Mouse (Mus musculus) embryonic facial prominence, embryonic 12.5 days (tissue): ENCODE measurements at regions not wholly inside any gene's neighbourhood (a gene's known extent, or its start where the extent isn't known, plus 50 kb on each side); places are given as distances from the start of the nearest gene placed in this dataset.

ENCODE experiments used
- ATAC-seq: fragments of 200-750 bp; cut with Nextera tagmentation; 2 replicates; pipeline ENCODE4 v1.8.0; 2017; ENCODE audit not compliant: insufficient number of reproducible peaks, insufficient read depth, low FRiP score, low TSS enrichment
- H3K27ac ChIP-seq: fragments of 300-500 bp; sonication (generic); 2 replicates; pipeline ENCODE4 v1.5.1; 2016; ENCODE audit warnings: mild to moderate bottlenecking
- H3K27me3 ChIP-seq: fragments of 300-500 bp; sonication (generic); 2 replicates; pipeline ENCODE4 v1.6.1; 2016; ENCODE audit warnings: mild to moderate bottlenecking, moderate library complexity
- H3K36me3 ChIP-seq: fragments of 300-500 bp; sonication (generic); 2 replicates; pipeline ENCODE4 v1.6.1; 2016; ENCODE audit warnings: mild to moderate bottlenecking
- H3K4me1 ChIP-seq: fragments of 300-500 bp; sonication (generic); 2 replicates; pipeline ENCODE4 v1.6.1; 2016
- H3K4me2 ChIP-seq: fragments of 300-500 bp; sonication (generic); replicated peaks from 2 replicates; pipeline ENCODE4 v1.6.1; 2016; ENCODE audit warnings: mild to moderate bottlenecking, moderate library complexity
- H3K4me3 ChIP-seq: fragments of 300-500 bp; sonication (generic); 2 replicates; pipeline ENCODE4 v1.5.1; 2016; ENCODE audit warnings: mild to moderate bottlenecking
- H3K9ac ChIP-seq: fragments of 300-500 bp; sonication (generic); 2 replicates; pipeline ENCODE4 v1.6.1; 2016; ENCODE audit warnings: mild to moderate bottlenecking, moderate library complexity
- H3K9me3 ChIP-seq: fragments of 300-500 bp; sonication (generic); 2 replicates; pipeline ENCODE4 v1.6.1; 2016; ENCODE audit warnings: mild to moderate bottlenecking, moderate library complexity
- WGBS: fragments of 180-500 bp; shearing (Covaris S2); methylation state at CpG from one replicate; pipeline ENCODE4 v1.1.7; 2016; 5-methylcytosine and 5-hydroxymethylcytosine counted together

DNA sequence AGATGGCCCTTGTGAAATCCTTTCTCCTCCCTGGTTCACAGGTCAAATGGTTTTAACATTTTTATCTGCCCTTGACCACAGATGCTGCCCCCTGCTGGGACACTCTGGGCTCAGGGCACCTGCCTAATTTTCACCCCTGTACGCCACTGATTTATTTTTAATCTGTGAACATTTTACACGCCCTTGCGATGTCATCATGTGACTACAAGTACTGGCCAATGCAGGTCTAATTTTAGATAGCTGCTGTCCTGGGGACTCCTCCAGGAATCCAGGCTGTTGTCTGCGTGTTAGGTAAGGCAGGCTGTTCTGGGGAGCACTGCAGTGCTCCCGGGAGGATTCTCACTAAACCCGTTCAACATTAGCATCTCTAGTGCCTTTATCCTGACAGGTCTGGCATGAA lies 113.1 kb upstream of the Gm26897 start:
- Histone ChIP-seq H3K4me3 (no peak overlapping the region), H3K9ac (no peak overlapping the region), H3K4me2 (no peak overlapping the region), H3K9me3 (no peaks in the 10 kb centered on the region), H3K27me3 (no peaks in the 10 kb centered on the region), H3K4me1 (peaks cover 24% of the 10 kb centered on the region), H3K36me3 (no peaks in the 10 kb centered on the region), H3K27ac (0 out of 2 replicates have a peak overlapping the region, but pooled peaks have one; percentile 14)
- no peak for ATAC-seq
- WGBS, result 69% methylated on average over 6 of the region's 6 CpGs

DNA sequence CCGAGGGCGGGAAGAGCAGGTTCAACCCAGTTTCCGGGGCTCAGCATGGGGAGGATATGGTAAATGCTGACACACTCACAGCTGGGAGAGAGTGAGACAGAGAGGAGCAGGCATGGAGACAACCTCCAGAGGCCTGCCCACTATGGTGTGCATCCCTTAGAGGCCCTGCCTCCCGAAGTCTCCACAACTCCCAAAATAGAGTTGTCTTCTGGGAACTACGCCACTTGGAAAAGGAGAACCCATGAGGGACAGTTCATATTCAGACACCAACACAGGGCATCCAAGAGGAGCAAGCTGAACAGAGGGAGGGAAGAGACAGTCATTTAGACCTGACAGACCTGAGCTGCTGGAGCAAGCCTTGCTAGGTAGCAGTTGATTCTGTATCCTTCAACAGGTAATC lies 111.2 kb upstream of the Gm26897 start:
- Histone ChIP-seq H3K4me1 (peaks cover 32% of the 10 kb centered on the region), H3K27me3 (no peaks in the 10 kb centered on the region)
- no peak for ATAC-seq

DNA sequence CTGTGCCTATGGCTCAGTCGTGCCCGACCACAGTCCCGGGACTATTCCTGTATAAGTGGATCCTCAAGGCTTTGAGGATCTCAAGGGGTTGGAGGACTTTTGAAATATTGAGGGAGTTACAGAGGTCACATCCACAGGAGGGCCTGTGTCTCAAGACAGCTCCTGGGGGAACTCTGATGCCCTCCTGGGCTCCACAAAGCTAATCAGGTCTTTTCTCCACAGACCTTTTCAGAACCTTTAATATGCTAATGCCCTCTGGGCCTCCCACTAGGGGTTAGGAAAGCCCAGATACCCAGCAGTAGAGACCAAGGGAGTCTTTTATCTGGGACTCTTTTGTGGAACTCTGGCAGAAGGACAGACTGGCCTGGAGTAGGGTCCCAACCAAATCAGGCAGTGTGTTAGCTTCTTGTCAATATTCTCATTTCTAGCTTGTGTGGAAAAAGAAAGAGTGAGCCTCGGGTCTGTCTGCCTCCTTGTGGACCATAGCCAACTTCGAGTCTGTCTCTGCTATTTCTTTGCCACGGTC lies 107.4 kb upstream of the Gm26897 start:
- peaks cover 18% of the 10 kb centered on the region for H3K4me1 ChIP-seq

More for the DNA sequence above, 111.2 kb upstream of the Gm26897 start:
- H3K36me3 ChIP-seq, result no peaks in the 10 kb centered on the region
- no peaks in the 10 kb centered on the region for H3K9me3 ChIP-seq
- no peak overlapping the region for H3K9ac ChIP-seq
- no peak overlapping the region for H3K4me3 ChIP-seq
- H3K4me2 ChIP-seq, result no peak overlapping the region
- H3K27ac ChIP-seq, result no peak overlapping the region
- WGBS, result 74% methylated on average over 5 of the region's 5 CpGs

DNA sequence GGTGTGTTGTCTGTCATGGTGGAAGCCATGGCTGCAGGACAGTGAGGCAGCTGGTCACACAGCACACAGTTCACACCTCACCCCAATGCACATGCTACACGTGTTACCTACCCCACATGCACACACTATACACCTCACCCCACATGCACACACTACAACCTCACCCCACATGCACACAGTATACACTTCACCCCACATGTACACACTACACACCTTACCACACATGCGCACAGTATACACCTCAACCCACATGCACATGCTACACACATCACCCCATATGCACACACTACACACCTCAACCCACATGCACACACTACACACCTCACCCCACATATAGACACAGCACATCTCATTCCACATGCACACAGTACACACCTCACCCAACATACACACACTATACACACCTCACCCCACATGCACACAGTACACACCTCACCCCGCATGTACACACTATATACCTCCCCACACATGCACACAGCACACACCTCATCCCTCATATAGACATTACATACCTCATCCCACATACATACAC lies 103.3 kb upstream of the Gm26897 start:
- Histone ChIP-seq H3K27me3 (no peaks in the 10 kb centered on the region), H3K27ac (peak overlapping the region; percentile 96; the same call in 1 of the 2 replicates), H3K9me3 (peaks cover 6% of the 10 kb centered on the region; the same call in 1 of the 2 replicates), H3K4me2 (no peak overlapping the region), H3K4me1 (peaks cover 25% of the 10 kb centered on the region), H3K4me3 (no peak overlapping the region), H3K36me3 (no peaks in the 10 kb centered on the region), H3K9ac (no peak overlapping the region)
- 93% methylated on average over 3 of the region's 3 CpGs for WGBS
- peak; percentile 70 for ATAC-seq

More for the DNA sequence above, 107.4 kb upstream of the Gm26897 start:
- H3K9ac ChIP-seq, result no peak overlapping the region
- ATAC-seq, result no peak
- no peaks in the 10 kb centered on the region for H3K27me3 ChIP-seq
- no peaks in the 10 kb centered on the region for H3K36me3 ChIP-seq
- H3K4me3 ChIP-seq, result no peak overlapping the region
- no peaks in the 10 kb centered on the region for H3K9me3 ChIP-seq
- WGBS, result 18% methylated on average over 6 of the region's 6 CpGs
- H3K27ac ChIP-seq, result no peak overlapping the region
- no peak overlapping the region for H3K4me2 ChIP-seq

DNA sequence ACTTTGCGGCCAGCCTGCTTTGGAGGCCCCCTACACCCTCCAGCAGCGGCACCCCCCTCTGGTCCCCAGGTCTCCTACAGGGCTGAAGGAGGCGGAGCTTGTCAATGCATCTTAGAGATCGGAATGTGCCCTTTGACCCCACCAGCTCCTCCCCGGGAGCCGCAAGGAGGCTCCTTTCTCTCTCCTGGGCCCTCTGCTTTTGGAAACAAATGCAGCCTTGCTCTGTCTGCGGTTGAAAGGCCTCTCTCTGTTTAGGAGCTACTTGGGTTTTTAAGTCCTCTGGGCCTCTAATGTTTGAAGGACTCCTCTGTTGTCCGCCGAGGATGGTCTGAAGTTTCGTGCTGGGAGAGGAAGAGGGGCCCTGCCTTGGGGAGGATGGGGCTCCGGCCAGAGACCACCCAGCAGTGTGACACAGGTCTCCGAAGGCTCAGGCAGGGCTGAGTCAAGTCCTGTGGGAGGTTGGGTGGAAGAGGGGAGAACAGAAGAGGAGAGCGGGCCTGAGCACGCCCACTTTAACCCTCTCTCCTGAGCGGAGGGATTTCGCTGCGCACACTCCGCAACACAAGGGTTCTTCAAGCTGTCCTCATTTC lies 102.1 kb upstream of the Gm26897 start:
- Histone ChIP-seq H3K36me3 (no peaks in the 10 kb centered on the region), H3K4me2 (peak overlapping the region; percentile 39), H3K9me3 (peaks cover 6% of the 10 kb centered on the region; the same call in 1 of the 2 replicates), H3K4me3 (no peak overlapping the region), H3K4me1 (peaks cover 25% of the 10 kb centered on the region), H3K27ac (peak overlapping the region; percentile 96), H3K9ac (peak overlapping the region; percentile 31), H3K27me3 (no peaks in the 10 kb centered on the region)
- ATAC-seq, result peak; percentile 31
- WGBS, result 5% methylated on average over 18 of the region's 18 CpGs

DNA sequence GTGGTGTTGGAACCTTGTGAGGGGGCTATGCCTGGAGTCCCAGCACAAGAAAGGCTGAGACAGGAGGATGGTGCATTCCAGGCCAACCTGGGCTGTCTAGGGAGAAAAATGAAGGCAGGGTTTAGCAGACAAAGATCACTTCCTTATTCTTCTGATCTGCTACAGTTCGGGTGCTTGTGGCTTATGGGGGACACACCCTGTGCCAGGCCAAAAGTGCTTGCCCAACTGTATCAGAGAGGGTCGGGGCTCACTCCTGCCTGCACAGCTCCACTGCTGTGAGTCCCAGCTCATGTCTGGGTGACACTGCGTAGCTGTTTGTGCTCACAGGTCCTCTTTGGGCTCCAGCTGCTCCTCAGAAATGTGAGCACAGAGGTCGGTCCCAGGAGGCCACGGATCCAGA lies 98.6 kb upstream of the Gm26897 start:
- WGBS, result 82% methylated on average over 5 of the region's 5 CpGs
- H3K4me2 ChIP-seq, result no peak overlapping the region
- no peak overlapping the region for H3K27ac ChIP-seq
- H3K27me3 ChIP-seq, result no peaks in the 10 kb centered on the region
- ATAC-seq, result no peak
- H3K4me3 ChIP-seq, result no peak overlapping the region
- peaks cover 30% of the 10 kb centered on the region for H3K4me1 ChIP-seq
- H3K9ac ChIP-seq, result no peak overlapping the region
- no peaks in the 10 kb centered on the region for H3K36me3 ChIP-seq
- H3K9me3 ChIP-seq, result peaks cover 6% of the 10 kb centered on the region; the same call in 1 of the 2 replicates

DNA sequence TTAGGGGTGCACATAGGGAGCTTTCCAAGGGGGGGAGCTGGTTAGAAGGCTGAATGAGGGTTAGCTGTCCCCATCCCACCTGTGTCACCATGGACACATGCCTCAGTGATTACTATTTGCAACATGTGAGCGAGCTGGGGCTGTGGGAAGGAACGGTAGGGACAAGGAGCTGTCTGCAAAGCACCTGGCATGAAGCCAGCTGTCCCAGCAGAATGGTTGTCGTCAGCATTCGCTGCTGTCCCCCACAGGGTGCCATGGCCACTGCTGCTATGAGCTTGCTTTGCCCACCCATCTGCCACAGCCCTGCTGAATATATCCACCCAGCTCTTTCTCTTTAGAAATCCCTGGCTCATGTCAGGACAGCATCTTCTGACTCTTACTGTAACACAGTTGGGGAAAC lies 96.8 kb upstream of the Gm26897 start:
- H3K36me3 ChIP-seq, result no peaks in the 10 kb centered on the region
- peaks cover 6% of the 10 kb centered on the region; the same call in 1 of the 2 replicates for H3K9me3 ChIP-seq
- ATAC-seq, result no peak
- no peak overlapping the region for H3K4me3 ChIP-seq
- H3K27ac ChIP-seq, result no peak overlapping the region
- no peak overlapping the region for H3K9ac ChIP-seq
- WGBS, result 43% methylated on average over 4 of the region's 4 CpGs
- H3K27me3 ChIP-seq, result no peaks in the 10 kb centered on the region
- no peak overlapping the region for H3K4me2 ChIP-seq
- H3K4me1 ChIP-seq, result peaks cover 31% of the 10 kb centered on the region

DNA sequence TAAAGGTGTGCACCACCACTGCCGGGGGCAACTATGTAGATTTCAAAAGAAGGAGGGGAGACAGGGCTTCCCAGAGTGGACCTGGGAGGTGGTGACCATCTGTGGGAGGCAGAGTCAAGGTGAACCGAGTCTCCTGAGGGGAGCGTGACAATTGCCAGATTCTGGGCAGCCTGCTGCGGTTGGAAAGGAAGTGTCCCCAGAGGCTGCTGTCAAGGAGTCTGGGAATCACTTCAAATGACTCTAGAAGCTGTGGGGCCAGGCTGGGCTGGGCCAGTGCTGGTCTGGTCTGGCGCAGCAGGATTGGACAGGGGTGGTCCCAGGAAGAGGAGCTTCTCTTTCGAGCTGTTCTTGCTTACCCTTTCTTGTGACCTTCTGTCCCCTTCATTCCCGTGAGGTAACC lies 95.4 kb upstream of the Gm26897 start:
- Histone ChIP-seq H3K36me3 (no peaks in the 10 kb centered on the region), H3K4me3 (no peak overlapping the region), H3K27ac (no peak overlapping the region), H3K27me3 (no peaks in the 10 kb centered on the region), H3K9me3 (peaks cover 4% of the 10 kb centered on the region; the same call in 1 of the 2 replicates), H3K4me1 (peaks cover 27% of the 10 kb centered on the region), H3K4me2 (no peak overlapping the region), H3K9ac (no peak overlapping the region)
- no peak for ATAC-seq
- 59% methylated on average over 7 of the region's 7 CpGs for WGBS

DNA sequence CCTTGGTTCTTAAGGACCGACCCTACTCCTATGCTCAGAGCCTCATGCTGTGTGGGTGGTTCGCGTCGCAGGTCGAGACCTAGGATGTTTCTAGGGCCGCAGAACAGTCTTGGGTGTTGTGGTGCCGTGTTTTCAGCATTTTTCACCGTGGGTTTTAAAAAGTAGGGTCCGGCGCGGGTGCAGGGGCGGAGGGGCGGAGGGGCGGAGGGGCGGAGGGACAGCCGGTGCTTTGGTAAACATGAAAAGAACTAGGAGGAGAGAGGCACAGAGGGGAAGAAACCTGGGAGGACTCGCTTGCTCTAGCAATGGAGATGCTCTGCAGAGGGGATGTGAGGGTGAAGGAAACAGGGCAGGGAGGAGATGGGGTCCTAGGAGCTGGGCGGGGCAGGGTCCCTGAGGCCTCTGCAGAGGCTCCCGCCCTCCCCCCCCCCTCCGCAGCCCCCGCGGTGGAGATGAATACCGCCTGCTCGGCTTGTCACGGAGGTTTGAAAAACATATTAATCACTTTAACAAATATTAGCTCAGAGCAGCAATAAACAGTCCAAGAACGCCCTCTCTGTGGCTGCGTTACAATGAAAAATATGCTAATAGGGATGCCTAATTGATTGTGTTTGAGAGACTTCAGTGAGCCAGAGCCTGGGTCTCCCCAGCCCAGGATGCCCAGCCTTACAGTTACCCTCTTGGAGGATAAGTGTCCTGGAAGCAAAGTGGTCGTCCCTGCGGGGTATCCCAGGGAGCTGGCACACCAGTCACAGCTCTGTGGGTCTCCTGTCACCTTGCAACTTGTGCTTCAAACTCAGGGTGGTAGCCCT lies 94.0 kb upstream of the Gm26897 start:
- Histone ChIP-seq H3K36me3 (no peaks in the 10 kb centered on the region), H3K4me3 (0 out of 2 replicates have a peak overlapping the region, but pooled peaks have one; percentile 0), H3K9ac (no peak overlapping the region), H3K27ac (0 out of 2 replicates have a peak overlapping the region, but pooled peaks have one; percentile 2), H3K9me3 (no peaks in the 10 kb centered on the region), H3K27me3 (no peaks in the 10 kb centered on the region), H3K4me2 (peak overlapping the region; percentile 42), H3K4me1 (peaks cover 27% of the 10 kb centered on the region)
- 8% methylated on average over 26 of the region's 29 CpGs for WGBS
- no peak for ATAC-seq

DNA sequence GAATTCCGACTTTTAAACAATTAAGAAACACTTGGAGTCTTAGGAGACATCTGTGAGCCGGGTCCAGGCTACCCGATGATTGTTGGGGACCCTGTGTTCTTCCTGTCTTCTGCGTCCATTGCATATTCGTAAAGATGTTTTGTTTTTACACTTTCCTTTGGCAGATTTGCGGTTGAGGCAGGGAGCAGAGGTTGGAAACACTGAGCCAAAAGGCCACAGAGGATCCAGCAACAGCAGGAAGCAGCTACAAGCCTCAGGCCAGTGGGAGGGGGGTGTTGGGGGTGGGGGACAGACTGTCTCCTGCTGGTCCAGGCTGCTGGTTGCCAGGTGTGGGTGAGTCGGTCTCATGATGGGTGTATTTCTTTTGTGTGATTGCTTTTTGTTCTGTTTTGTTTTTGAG lies 92.7 kb upstream of the Gm26897 start:
- Histone ChIP-seq H3K4me1 (peaks cover 27% of the 10 kb centered on the region), H3K36me3 (no peaks in the 10 kb centered on the region), H3K9ac (no peak overlapping the region; the same call in 1 of the 2 replicates), H3K4me2 (no peak overlapping the region), H3K27me3 (no peaks in the 10 kb centered on the region), H3K4me3 (no peak overlapping the region), H3K9me3 (no peaks in the 10 kb centered on the region), H3K27ac (no peak overlapping the region)
- 39% methylated on average over 7 of the region's 7 CpGs for WGBS
- no peak for ATAC-seq

DNA sequence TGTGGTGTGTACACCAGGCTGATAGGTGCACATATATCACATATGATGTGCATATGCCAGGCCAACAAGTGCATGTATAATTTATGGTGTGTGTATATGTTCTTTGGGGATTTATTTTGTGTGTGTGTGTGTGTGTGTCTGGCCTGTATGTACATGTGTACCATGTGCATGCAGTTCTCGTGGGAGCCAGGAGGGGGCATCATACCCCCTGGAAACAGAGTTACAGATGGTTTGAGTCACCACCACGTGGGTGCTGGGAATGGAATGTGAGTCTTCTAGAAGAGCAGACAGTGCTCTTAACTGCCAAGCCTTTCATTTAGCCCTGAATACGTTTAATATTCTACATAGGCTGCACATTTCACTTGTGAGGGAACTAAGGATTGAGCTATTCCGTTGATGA lies 92.0 kb upstream of the Gm26897 start:
- H3K9ac ChIP-seq, result no peak overlapping the region
- H3K9me3 ChIP-seq, result no peaks in the 10 kb centered on the region
- ATAC-seq, result no peak
- H3K36me3 ChIP-seq, result no peaks in the 10 kb centered on the region
- H3K4me1 ChIP-seq, result peaks cover 27% of the 10 kb centered on the region
- H3K27me3 ChIP-seq, result no peaks in the 10 kb centered on the region
- WGBS, result 84% methylated on average over 4 of the region's 4 CpGs
- no peak overlapping the region for H3K27ac ChIP-seq
- no peak overlapping the region for H3K4me3 ChIP-seq
- H3K4me2 ChIP-seq, result no peak overlapping the region
